Mouse (Mus musculus): ENCODE data around the gene R3hdm2.

Gene R3hdm2

GRCm38 (mm10) chr10:127380251-127380691, at the start of gene R3hdm2:
R3hdm2 (plus strand) TSS chr10:127380327.
- peak; percentile 92 for DNase-seq (ENCODE audit: low spot score in 2 of 2)

DNA sequence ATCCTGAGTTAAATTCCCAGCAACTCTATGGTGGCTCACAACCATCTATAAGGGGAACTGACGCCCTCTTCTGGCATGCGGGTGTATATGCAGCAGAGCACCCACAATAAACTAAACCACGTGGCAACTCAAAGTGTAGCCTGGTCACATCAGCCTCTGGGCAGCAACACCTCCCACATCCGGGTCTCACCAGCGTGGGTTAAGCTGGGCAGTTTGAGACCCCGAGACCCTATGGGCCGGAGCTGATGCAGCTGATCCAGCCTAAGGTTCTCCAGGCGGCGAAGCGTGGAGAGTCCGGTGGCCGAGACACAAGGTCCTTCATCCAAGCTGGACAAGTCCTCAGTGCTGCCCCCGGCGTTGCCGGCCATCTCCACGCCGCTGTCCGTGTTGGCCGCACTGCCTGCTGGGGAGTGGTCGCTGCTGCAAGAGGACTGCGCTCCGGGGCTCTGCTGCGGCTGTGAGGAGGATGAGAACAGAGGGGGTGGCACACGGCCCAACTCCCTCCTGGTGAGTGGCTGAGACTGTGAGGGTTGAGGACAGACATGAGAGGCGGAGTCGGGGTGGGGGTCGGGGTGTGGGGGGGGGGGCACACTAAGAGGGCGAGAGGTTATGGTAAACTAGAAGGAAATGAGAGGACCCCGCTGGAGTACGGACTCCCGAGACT, 47.8 kb upstream of the R3hdm2 start:
- DNase-seq (ENCODE audit: low spot score in 2 of 2) = no peak

GRCm38 (mm10) chr10:127333152-127333551, 47.0 kb upstream of the R3hdm2 start:
- no peak for DNase-seq (ENCODE audit: low spot score in 2 of 2)

- DNase-seq (ENCODE audit: low spot score in 2 of 2) = no peak
These were observed 44.9 kb upstream of the R3hdm2 start for GRCm38 (mm10) chr10:127335271-127335670.

DNA sequence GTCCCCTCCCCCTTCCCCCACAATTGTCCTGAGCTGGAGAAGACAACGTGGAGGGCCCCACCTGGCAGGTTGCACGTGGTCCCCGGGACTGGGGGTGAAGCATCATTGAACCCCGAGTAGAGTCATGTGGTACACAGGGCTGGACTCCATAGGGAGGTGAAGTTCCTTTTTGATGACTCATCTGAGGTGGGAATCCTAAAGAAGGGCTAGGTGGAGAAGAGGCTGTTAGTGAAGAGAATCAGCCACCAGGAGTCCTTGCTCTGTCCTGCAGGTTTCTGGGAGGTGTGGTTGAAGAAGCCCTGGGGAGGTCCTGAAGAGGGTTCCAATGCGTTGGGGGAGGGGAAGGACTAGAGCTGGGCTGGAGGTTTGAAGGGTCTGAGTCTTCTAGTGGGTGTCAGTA, 43.2 kb upstream of the R3hdm2 start:
- no peak for DNase-seq (ENCODE audit: low spot score in 2 of 2)

DNA sequence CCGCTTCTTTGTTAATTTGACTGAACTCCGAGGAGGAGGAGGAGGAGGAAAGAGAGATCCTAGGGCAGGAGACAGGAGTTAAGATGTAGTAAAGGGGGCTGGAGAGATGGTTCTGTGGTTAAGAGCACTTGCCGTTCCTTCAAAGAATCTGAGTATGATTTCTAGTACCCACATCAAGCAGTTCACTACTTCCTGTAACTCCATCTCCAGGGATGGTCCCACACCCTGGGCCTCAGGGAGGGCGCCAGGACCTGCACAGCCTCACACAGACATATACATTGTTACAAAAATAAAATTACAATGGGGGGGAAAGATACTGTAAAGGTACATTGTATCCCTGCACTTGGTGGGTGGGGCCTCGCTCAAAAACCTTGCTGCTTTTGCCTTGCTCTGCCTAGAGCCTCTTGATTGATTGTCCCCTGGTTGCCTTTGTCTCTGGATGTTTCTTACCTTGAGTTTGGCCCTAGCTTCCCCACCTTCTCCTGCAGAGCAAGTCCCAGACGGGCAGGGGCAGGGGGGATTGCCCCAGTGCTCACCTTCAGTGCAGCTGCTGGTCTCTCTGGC, 42.5 kb upstream of the R3hdm2 start:
- DNase-seq (ENCODE audit: low spot score in 2 of 2) = no peak

GRCm38 (mm10) chr10:127338930-127339682, 41.0 kb upstream of the R3hdm2 start:
- peak; percentile 83 to 84 for DNase-seq (ENCODE audit: low spot score in 2 of 2)

DNA sequence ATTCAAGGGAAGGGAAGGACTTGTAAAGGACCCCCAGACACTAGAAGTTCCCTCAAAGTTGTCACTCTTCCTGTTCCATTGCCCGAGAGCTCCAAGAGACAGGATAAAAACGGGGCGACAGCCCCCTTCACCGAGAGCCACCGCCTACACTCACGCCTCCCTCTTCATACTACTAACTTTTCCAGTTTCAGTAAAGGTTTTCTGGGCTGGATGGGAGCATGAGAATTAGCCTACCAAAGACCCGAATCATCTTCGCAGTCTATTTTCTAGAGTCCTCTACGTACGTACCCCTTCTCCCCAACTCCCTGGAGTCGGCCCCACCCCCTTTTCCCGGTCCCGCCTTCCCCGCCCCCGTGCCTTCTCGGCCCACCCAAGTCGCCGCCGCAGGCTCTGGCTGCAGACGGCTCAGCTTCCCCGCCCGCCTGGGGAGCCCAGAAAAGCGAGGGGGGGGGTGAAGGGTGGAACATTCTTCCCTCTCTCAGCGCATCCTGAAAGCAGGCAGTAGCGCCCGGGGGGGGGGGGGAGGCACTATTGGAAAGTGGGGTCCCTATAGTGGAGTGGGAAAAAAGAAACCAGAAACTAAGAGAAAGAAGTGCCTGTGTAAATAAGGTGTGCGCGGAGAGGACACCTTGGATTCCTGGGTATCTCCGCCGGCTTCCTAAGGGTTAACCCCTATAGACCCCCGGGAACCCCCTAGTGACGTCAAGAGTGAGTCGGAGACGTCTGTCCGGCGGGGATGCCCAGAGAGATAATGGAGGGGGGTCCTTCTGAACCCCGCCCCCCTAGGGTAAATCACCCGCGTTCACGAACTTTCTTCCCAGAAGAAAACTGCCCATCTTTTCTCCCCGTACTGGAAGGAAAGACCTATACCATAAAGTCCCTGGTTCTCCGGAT, 40.2 kb upstream of the R3hdm2 start:
- DNase-seq (ENCODE audit: low spot score in 2 of 2) = no peak

DNA sequence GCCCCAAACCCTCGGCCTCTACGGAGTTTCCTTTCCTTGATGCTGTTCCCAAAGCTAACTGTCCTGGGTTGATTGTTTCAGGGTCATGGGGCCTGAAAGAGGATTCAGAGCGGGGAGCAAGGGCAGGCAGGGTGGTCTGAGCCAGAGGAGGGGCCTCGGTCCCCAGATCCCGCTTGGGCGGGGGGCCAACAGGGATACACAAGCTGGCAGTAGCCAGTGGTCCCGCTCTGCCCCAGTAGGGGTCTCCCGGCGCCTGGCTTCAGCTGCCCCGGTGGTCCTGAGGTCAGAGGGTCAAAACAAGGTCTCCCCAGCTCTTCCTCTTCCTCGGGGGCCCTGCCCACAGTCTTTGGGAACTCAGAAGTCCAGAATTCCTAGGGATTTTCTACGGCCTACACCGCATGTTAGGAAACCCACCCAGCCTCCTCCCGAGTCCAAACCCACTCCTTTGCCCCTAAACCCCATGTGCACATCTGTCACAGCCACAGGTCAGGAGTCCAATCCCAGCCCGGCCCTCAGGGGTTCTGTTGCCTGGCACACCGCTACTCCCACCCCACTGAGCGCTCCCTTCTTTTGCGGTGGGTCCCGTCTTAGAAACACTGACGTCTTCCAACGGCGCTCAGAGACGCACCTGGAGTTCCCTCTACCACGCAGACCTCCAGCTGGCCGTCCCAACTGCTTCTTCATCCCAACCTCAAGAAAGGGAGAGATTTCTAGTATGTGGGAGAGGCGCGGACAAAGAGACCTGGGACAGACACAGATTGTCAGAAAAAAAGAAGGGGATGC, 39.4 kb upstream of the R3hdm2 start:
- no peak for DNase-seq (ENCODE audit: low spot score in 2 of 2)

DNA sequence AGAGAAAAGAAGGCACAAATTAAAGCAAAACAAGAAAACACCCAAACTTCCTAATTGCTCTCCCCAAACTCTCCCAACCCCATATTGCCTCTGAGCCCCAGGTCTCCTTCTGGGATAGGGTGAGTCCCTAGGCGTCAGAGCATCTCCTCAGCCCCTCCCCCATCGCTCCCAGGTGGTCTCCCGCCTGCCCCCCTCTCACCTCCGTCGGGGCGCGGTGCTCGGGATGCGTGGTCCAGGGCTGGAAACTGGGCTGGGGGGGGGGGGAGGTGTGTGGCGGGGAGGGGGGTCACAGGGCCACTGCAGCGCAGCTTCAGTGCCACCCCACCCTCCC, 38.8 kb upstream of the R3hdm2 start:
- no peak for DNase-seq (ENCODE audit: low spot score in 2 of 2)

DNA sequence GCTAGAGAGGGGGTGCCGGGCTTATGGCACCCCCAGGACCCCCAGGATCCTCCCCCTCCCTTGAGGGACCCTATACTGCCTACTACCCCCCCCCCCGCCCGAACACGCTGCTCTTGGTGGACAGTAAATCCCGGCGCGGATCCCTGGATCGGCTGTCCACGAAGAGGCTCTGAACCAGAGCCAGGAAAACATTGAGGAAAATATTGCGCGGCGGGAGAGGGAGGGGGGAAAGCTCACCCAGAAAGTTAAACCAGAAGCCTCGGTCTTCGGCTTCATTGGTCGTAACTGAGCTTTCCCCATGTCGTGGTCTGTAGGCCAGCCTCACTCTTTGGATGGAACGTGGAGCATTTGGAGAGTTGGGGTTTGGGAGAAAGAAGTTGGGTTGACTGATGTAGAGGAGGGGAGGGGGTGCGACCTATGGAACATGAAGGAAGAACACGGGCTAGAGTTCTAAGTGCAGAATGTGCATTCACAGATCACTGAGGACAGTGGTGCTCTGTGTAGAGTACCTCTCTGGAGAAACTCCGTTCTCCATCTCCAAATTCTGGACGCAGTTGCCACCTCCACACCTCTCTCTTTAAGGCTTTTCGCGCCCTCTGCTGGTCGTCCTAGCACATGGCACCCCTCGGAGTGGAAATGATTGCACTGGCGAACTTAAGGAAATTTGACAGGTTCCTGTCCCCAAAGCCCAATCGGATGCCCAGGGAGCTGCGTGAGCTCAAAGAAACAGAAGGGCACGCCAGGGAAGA, 38.1 kb upstream of the R3hdm2 start, which contains the start of gene Gli1:
Gli1 (minus strand) TSS at position 84 of the 749 bp plus-strand sequence.
- peak; percentile 61 to 75 for DNase-seq (ENCODE audit: low spot score in 2 of 2)

DNA sequence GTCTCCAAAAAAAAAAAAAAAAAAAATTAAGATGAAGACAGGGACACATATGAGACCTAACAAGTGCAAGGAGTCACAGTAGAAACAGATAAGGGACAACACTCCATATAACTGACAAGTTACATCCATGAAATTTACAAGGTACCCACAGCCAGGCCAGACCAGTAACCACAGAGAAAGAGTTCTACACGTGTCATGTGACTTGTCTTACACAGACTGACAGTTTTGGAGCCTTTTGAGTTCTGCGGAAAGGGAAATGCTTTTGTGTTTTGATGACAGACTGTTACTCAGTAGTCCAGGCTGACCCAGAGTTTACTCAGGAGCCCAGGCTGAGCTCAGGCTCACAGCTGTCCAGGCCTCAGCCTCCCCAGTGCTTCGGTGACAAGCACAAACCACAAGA, 37.1 kb upstream of the R3hdm2 start:
- no peak for DNase-seq (ENCODE audit: low spot score in 2 of 2)

DNA sequence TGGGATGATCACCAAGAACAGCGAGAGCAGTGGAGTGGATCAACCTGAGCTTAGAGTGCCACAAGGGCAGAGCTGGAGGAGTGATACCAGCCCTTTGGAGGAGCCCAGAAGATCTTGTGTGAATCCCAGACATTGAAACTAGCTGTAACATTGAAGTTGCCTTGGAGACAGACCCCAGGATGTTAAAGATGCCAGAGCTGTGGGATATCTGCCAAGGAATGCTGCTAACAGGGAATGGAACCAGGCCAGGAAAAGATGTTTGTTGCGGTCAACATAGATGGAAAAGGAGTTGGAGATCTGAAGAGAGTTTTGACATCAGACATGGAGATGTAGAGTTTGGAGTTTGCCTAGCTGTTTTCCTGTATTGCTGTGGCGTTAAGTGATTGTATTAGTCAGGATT, 34.0 kb upstream of the R3hdm2 start:
- DNase-seq (ENCODE audit: low spot score in 2 of 2) = no peak

- no peak for DNase-seq (ENCODE audit: low spot score in 2 of 2)
These were observed 31.2 kb upstream of the R3hdm2 start for GRCm38 (mm10) chr10:127348957-127349356.

- DNase-seq (ENCODE audit: low spot score in 2 of 2) = no peak
These were observed 30.3 kb upstream of the R3hdm2 start for GRCm38 (mm10) chr10:127349810-127350209.

- peak; percentile 53 for DNase-seq (ENCODE audit: low spot score in 2 of 2)
These were observed 29.4 kb upstream of the R3hdm2 start for GRCm38 (mm10) chr10:127350594-127351284.

- DNase-seq (ENCODE audit: low spot score in 2 of 2) = no peak
These were observed 28.9 kb upstream of the R3hdm2 start for GRCm38 (mm10) chr10:127351285-127351595.

- DNase-seq (ENCODE audit: low spot score in 2 of 2) = no peak
These were observed 28.4 kb upstream of the R3hdm2 start for GRCm38 (mm10) chr10:127351719-127352118.

GRCm38 (mm10) chr10:127352187-127352586, 27.9 kb upstream of the R3hdm2 start:
- no peak for DNase-seq (ENCODE audit: low spot score in 2 of 2)

DNA sequence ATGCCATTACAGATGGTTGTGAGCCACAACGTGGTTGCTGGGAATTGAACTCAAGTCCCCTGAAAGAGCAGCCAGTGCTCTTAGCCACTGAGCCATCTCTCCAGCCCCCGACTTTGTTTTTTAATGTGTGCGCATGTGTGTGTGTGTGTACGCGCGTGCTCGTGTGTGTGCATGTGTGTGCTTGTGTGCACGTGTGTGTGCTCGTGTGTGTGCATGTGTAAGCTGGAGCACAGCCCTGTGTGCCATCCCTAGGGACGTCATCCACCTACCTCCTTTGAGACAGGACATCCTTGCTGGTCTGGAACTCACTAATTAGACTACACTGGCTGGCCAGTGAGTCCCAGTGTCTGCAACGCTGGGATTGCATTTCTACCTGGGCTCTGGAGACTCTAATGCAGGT, 27.4 kb upstream of the R3hdm2 start:
- DNase-seq (ENCODE audit: low spot score in 2 of 2) = no peak
